Mouse (Mus musculus) embryonic facial prominence, embryonic 14.5 days (tissue): ENCODE data around the gene Macrod1. TPM values are rescaled to one million over a fixed set of nuclear protein-coding genes. Genes with fewer than 3 reads are reported as not detected.

ENCODE experiments used
- ATAC-seq: fragments of 200-750 bp; cut with Nextera tagmentation; 2 replicates; pipeline ENCODE4 v1.8.0; 2017; ENCODE audit warnings: low read depth, moderate number of reproducible peaks, moderate TSS enrichment
- DNase-seq: peaks from one replicate; pipeline ENCODE4 v3.0.0-alpha.2; 2015; ENCODE audit warnings: low spot score
- H3K27ac ChIP-seq: fragments of 300-500 bp; sonication (generic); replicated peaks from 2 replicates; pipeline ENCODE4 v1.5.1; 2014; ENCODE audit warnings: low read depth, mild to moderate bottlenecking, low read length, moderate library complexity
- H3K27me3 ChIP-seq: fragments of 300-500 bp; sonication (generic); replicated peaks from 2 replicates; pipeline ENCODE4 v1.6.1; 2014; ENCODE audit warnings: low read length; ENCODE audit not compliant: control insufficient read depth, insufficient read depth
- H3K36me3 ChIP-seq: fragments of 300-500 bp; sonication (generic); 2 replicates; pipeline ENCODE4 v1.6.1; 2014; ENCODE audit warnings: low read length, mixed read lengths; ENCODE audit not compliant: control insufficient read depth, insufficient read depth
- H3K4me1 ChIP-seq: fragments of 300-500 bp; sonication (generic); 2 replicates; pipeline ENCODE4 v1.6.1; 2014; ENCODE audit warnings: antibody characterized with exemption, low read length; ENCODE audit not compliant: control insufficient read depth, insufficient read depth
- H3K4me2 ChIP-seq: fragments of 300-500 bp; sonication (generic); 2 replicates; pipeline ENCODE4 v1.6.1; 2014; ENCODE audit warnings: low read depth, mild to moderate bottlenecking, low read length, moderate library complexity, mixed read lengths
- H3K4me3 ChIP-seq: fragments of 300-500 bp; sonication (generic); 2 replicates; pipeline ENCODE4 v1.5.1; 2014; ENCODE audit warnings: low read depth, mild to moderate bottlenecking, low read length
- H3K9ac ChIP-seq: fragments of 300-500 bp; sonication (generic); 2 replicates; pipeline ENCODE4 v1.6.1; 2014; ENCODE audit warnings: low read depth, mild to moderate bottlenecking, low read length, moderate library complexity, mixed read lengths
- H3K9me3 ChIP-seq: fragments of 300-500 bp; sonication (generic); 2 replicates; pipeline ENCODE4 v1.6.1; 2016; ENCODE audit warnings: low read length; ENCODE audit not compliant: control insufficient read depth
- WGBS: fragments of 180-500 bp; shearing (Covaris S2); extraction: QIAGEN DNeasy Blood & Tissue Kit; methylation state at CpG from one replicate; pipeline ENCODE4 v1.1.7; 2014; 5-methylcytosine and 5-hydroxymethylcytosine counted together
- polyA plus RNA-seq: library from polyadenylated mRNA; unstranded; fragments of >200 nt; fragmentation: Nextera tagmentation; extraction: Ambion mirVana; gene quantifications from 2 replicates; pipeline ENCODE4 v1.2.1, GENCODE M21; 2014

The Macrod1 gene
- polyA plus RNA-seq, 1 experiment from 2014 or later, result 30.3 TPM

DNA sequence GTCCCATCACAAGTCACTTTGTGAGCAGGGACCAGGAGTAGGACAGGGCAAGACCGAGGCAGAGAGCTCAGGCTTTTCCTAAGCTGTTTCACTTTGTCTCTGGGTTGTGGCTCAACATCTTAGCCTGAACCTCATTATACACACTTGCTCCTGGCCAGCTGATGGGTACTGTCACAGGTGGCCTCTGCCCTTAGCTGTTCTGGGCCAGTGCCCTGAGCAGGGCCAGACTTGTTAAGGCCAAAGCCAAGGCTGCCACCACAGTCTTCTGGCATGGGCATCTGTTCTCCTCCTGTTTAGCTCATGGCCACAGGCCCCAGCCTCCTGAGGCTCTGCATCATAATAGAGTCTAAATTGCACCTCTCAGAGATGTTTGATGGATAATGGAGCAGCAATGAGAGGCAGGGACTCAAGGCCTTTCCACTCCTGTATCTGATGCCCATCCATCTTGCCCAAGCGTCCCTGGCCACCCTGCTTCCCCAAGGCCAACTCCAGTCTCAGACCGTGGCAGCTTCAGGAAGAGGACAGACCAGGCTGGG, 43.1 kb downstream of the Macrod1 start:
- Histone ChIP-seq H3K27ac (no peak overlapping the region), H3K9ac (no peak overlapping the region), H3K27me3 (peaks cover 10% of the 10 kb centered on the region), H3K4me1 (peaks cover 16% of the 10 kb centered on the region), H3K36me3 (no peaks in the 10 kb centered on the region; the same call in 1 of the 2 replicates), H3K9me3 (no peaks in the 10 kb centered on the region), H3K4me3 (no peak overlapping the region), H3K4me2 (no peak overlapping the region)
- no peak for DNase-seq
- 63% methylated on average over 3 of the region's 3 CpGs for WGBS
- no peak for ATAC-seq

GRCm38 (mm10) chr19:7102039-7102438, 45.4 kb downstream of the Macrod1 start:
- ATAC-seq (no peak), DNase-seq (no peak)
- H3K36me3 ChIP-seq, result no peaks in the 10 kb centered on the region
- no peak overlapping the region for H3K9ac ChIP-seq
- H3K4me1 ChIP-seq, result peaks cover 28% of the 10 kb centered on the region
- WGBS, result 82% methylated on average over 10 of the region's 10 CpGs
- no peak overlapping the region for H3K4me2 ChIP-seq
- no peaks in the 10 kb centered on the region for H3K9me3 ChIP-seq
- H3K27me3 ChIP-seq, result peaks cover under 1% of the 10 kb centered on the region; the same call in 1 of the 2 replicates
- no peak overlapping the region for H3K27ac ChIP-seq
- no peak overlapping the region for H3K4me3 ChIP-seq

DNA sequence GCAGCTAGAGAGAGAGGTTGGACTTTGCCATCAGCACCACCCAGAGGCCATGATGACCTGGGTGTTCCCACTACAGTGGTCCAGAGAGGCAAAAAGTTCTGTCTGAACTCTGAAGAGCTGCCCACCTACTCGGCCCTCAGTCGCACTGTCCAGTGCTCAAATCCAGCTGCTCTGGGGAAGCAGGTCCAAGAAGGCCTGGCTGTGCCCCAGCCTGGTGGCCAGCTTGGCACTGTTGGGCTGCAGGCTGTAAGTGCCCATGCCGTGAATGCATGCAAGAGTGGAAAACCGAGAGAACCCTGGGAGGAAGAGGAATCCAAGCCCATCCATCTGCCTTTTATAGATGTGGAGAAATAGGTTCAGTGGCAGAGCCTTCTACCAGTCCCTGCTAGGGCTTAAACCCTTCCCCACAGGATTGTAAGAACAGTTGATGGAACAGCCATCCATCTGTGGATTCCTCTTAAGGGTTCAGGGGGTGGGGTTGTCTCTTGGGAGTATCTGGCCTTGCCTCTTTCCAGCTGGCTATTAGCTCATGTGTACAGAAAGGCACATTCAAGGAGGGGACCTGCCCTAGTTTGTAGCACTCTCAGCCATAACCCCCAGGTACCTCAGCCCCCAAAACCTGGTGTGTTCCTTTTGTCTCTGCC, 46.9 kb downstream of the Macrod1 start:
- 65% methylated on average over 4 of the region's 4 CpGs for WGBS
- H3K27ac ChIP-seq, result peak overlapping the region; percentile 74
- H3K4me2 ChIP-seq, result peak overlapping the region; percentile 49; the same call in 1 of the 2 replicates
- DNase-seq, result peak; percentile 82
- H3K36me3 ChIP-seq, result no peaks in the 10 kb centered on the region
- H3K27me3 ChIP-seq, result no peaks in the 10 kb centered on the region
- H3K9me3 ChIP-seq, result no peaks in the 10 kb centered on the region
- ATAC-seq, result 0 out of 2 replicates have a peak, but pooled peaks have one; percentile 41
- peaks cover 28% of the 10 kb centered on the region for H3K4me1 ChIP-seq
- H3K4me3 ChIP-seq, result peak overlapping the region; percentile 12; the same call in 1 of the 2 replicates
- H3K9ac ChIP-seq, result peak overlapping the region; percentile 45; the same call in 1 of the 2 replicates

DNA sequence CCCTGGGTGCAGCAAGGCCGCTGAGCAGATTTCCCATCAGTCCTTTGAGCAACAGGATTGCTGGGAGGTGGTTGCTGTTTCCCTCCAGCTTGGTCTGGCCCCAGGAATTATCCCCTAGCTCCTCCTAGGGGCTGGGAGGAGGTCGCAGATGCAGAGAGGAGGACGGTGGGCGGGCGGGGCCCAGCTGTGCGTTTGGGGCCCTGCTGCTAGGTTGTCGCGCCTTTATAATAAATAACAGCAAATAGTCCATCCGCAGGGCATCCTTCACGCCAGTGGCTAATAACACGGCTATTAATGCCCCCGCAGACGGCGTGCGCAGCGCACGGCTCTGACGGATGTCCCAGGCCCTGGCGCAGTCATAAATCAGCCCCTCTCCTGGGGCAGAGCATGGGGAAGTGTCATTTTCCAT, 47.4 kb downstream of the Macrod1 start:
- H3K27me3 ChIP-seq, result no peaks in the 10 kb centered on the region
- H3K4me1 ChIP-seq, result peaks cover 28% of the 10 kb centered on the region
- H3K4me3 ChIP-seq, result peak overlapping the region; percentile 12; the same call in 1 of the 2 replicates
- peak; percentile 73; the same call in 1 of the 2 replicates for ATAC-seq
- H3K9me3 ChIP-seq, result no peaks in the 10 kb centered on the region
- peak overlapping the region; percentile 46; the same call in 1 of the 2 replicates for H3K9ac ChIP-seq
- WGBS, result 20% methylated on average over 19 of the region's 19 CpGs
- no peaks in the 10 kb centered on the region for H3K36me3 ChIP-seq
- DNase-seq, result peak; percentile 82
- peak overlapping the region; percentile 49 for H3K4me2 ChIP-seq
- H3K27ac ChIP-seq, result peak overlapping the region; percentile 74

DNA sequence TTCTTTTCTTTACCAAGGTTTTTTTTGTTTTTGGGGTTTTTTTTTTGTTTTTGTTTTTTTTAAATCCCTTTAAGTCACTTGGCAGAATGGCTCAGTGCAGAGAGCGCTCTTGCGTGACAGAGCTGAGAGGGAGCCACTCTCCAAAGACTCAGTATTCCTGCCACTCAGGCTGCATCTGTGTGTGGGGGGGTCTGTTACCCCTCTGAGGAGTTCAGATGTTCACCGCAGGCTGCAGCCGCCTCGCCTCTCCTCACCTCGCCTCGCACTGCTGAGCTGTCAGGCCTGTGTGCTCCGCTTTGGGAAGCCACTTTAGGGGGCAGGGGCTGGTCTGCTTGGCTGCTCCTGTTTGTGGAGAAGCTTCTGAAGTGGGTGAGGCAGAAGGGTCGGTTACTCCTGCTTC, 48.9 kb downstream of the Macrod1 start, which contains the start of gene Flrt1:
Gene Flrt1 (minus strand): TSS at position 186 of the 400 bp plus-strand sequence.
- ATAC-seq, result no peak
- Histone ChIP-seq H3K36me3 (no peaks in the 10 kb centered on the region), H3K9ac (no peak within 1 kb of the TSS), H3K4me1 (peaks cover 41% of the 10 kb centered on the region), H3K9me3 (no peaks in the 10 kb centered on the region), H3K4me2 (no peak within 1 kb of the TSS), H3K27ac (no peak within 1 kb of the TSS), H3K27me3 (no peaks in the 10 kb centered on the region), H3K4me3 (no peak within 1 kb of the TSS)
- WGBS, result 32% methylated on average over 9 of the region's 9 CpGs
- DNase-seq, result peak; percentile 62

GRCm38 (mm10) chr19:7106566-7106965, 50.0 kb downstream of the Macrod1 start:
- H3K4me1 ChIP-seq, result peaks cover 47% of the 10 kb centered on the region
- no peak overlapping the region for H3K27ac ChIP-seq
- H3K36me3 ChIP-seq, result no peaks in the 10 kb centered on the region
- ATAC-seq (no peak), DNase-seq (no peak)
- no peak overlapping the region for H3K9ac ChIP-seq
- H3K4me3 ChIP-seq, result no peak overlapping the region
- 79% methylated on average over 2 of the region's 2 CpGs for WGBS
- no peaks in the 10 kb centered on the region for H3K9me3 ChIP-seq
- H3K27me3 ChIP-seq, result no peaks in the 10 kb centered on the region
- H3K4me2 ChIP-seq, result no peak overlapping the region

GRCm38 (mm10) chr19:7107174-7107573, 50.6 kb downstream of the Macrod1 start:
- H3K27me3 ChIP-seq, result no peaks in the 10 kb centered on the region
- H3K4me3 ChIP-seq, result no peak overlapping the region
- H3K36me3 ChIP-seq, result no peaks in the 10 kb centered on the region
- 83% methylated on average over 4 of the region's 4 CpGs for WGBS
- no peak overlapping the region for H3K9ac ChIP-seq
- DNase-seq (no peak), ATAC-seq (no peak)
- peaks cover 47% of the 10 kb centered on the region for H3K4me1 ChIP-seq
- H3K27ac ChIP-seq, result no peak overlapping the region
- no peak overlapping the region for H3K4me2 ChIP-seq
- H3K9me3 ChIP-seq, result no peaks in the 10 kb centered on the region

- Histone ChIP-seq H3K27ac (no peak overlapping the region), H3K36me3 (no peaks in the 10 kb centered on the region), H3K27me3 (no peaks in the 10 kb centered on the region), H3K4me3 (no peak overlapping the region), H3K9ac (no peak overlapping the region), H3K9me3 (no peaks in the 10 kb centered on the region), H3K4me1 (peaks cover 45% of the 10 kb centered on the region), H3K4me2 (no peak overlapping the region)
- WGBS, result 61% methylated on average over 6 of the region's 6 CpGs
- no peak for ATAC-seq
- peak; percentile 52 for DNase-seq
These were observed 51.7 kb downstream of the Macrod1 start for GRCm38 (mm10) chr19:7108114-7108905.
